Mouse (Mus musculus): ENCODE results near the gene Gje1.

Gene Gje1

DNA sequence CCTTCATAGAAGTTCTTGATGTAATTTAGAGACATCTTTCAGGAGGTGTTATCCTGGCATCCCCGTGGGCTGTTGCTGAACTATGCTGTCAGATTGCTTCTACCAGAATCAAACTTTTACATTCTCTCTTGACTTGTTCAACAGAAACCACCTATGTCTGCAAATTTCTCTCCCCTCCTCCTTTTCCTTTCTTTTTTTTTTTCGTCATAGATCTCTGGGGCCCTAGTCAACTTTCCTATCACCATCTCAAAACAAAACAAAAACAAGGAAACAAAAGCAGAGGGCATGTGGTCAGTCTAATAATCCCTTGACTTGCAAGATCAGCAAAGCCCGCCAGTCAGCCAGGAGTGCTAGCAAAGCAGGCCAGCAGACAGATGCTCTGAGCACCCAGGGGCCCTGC lies at the start of gene Gje1:
TSS of gene Gje1 (minus strand) at position 101 of the 400 bp plus-strand sequence.
- CTCF ChIA-PET = no interaction called here

DNA sequence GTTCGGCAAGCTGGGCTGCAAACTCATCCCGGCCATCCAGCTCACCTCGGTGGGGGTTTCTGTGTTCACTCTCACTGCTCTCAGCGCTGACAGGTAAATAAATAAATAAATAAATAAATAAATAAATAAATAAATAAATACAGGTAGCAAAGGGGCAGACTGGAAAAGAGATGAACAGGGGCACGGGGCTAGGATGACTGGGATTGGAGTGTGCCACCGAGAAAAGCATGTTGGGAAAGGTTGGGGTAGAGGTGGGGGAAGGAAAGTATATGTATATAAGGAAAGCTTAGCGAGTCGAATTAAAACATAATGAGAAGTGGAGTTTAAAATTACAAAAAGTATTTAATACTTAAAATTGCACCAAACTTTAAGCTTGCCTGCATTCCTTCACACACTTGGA lies 42.6 kb upstream of the Gje1 start:
- CTCF ChIA-PET = no interaction called here

DNA sequence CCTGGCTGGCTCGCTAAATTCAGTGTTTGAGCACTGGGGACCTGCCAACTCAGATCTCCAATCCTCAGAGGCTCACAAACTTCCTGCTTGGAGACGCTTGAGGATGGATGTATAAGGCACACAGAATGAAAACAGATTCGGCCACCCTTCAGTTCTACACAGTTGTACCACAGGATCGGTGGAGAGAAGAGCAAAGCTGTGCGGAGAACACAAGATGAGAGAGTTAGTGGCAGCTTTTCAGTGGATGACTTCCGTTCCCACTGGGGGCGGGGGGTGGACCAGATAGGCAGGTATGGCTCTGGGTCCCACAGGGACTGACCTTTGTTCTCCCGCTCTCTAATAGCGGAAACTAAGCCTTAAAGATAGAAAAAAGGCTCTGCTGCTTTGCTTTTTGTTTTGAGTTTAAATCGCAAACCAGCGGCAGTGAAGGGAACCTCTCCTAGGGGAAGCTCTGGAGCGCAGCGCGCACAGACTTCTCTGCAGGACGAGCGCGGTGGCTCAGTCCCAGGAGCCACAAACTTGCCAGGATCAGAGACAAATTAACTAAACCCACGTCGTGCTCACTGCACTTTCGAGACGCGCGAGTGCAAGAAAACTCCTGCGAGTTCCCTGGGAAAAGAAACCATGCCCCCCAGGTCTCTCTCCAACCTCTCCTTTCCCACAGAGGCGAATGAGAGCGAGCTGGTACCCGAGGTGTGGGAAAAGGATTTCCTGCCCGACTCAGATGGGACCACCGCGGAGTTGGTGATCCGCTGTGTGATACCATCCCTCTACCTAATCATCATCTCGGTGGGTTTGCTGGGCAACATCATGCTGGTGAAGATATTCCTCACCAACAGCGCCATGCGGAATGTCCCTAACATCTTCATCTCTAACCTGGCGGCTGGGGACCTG lies 41.9 kb upstream of the Gje1 start:
- CTCF ChIA-PET = no interaction called here

DNA sequence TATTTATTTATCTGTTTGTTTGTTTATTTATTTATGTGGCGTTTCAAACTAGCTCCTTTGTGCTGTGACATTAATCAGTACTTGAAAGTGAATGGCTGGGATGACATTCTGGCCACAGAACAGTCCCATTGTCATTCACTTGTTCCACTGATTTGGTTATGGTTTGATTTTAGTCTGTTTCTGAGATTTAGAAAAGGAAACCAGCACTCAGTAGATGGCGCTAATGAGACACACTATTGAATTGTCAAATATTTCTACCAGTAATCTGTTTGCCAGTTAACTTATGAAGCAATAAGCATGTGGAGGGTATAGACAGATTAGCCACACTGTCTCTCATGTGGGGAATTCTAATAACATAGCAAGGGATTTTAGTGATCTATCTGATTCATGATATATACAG lies 16.3 kb upstream of the Gje1 start:
- CTCF ChIA-PET = no interaction called here

DNA sequence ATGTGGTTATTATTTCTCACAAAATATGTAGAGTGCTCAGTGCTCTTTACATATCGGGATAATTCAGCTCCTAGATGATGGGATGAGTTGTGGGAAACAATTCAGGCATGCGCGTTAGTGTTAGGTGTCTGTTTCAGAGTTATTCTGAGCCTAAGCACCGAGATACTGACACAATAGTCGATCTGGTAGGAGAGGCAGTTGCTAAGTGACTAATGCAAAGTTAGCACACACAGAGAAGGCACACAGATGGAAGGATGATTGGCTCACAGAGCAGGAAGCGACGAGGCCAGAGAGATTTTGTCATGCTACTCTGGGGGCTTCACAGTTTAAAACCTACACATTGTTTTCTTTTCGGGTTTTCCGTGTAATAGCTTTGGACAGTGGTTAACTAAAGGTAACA lies 7.7 kb upstream of the Gje1 start:
- CTCF ChIA-PET = no interaction called here

DNA sequence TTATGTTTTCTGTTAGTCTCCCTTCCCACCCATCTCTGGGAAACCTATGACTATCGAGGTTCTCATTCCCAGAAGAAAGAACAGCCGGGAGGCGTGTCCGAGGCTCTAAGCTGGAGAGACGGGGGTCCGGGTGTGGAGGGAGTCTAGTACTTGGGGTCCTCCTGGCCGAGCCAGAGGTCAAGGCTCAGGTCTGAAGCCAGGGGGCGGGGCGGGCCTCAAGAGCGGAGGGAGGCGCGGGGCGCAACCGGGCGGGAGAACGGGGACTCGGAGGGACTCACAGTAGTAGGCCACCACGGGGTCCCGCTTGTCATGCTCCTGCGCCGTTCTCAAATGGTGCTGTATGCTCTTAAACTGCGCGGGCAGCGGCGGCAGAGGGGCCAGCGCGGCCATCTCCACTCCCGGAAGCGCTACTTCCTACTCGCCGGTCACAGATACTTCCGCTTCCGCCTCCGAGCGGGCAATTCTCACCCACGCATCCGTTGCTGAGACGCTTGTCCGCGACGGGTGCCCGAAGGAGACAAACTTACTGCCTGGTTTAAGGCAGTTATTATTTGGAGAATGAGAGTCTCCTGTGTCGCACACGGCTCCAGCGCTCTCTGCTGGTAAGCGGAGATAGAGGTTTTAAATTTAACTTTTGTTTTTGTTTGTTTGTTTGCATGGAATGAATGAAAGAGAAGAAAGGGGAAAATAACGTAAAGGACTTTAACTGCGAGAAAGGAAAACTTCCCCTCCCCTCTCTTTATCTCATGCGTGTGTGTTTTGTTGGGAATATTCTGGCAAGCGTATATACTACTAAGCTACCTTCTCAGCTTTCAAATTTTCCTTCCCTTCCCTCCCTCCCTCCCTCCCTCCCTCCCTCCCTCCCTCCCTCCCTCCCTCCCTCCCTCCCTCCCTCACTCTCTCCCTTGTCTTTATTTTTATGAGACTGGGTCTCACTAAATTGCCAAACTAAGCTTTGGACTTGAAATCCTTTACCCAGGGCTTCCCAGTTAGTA lies 12.6 kb downstream of the Gje1 start, which contains the start of the genes Vta1 and Nmbr:
TSS of gene Vta1 (minus strand) at position 489 of the 995 bp plus-strand sequence.
TSS of gene Nmbr (plus strand) at position 520 of the 995 bp plus-strand sequence.
- CTCF ChIA-PET = no interaction called here

DNA sequence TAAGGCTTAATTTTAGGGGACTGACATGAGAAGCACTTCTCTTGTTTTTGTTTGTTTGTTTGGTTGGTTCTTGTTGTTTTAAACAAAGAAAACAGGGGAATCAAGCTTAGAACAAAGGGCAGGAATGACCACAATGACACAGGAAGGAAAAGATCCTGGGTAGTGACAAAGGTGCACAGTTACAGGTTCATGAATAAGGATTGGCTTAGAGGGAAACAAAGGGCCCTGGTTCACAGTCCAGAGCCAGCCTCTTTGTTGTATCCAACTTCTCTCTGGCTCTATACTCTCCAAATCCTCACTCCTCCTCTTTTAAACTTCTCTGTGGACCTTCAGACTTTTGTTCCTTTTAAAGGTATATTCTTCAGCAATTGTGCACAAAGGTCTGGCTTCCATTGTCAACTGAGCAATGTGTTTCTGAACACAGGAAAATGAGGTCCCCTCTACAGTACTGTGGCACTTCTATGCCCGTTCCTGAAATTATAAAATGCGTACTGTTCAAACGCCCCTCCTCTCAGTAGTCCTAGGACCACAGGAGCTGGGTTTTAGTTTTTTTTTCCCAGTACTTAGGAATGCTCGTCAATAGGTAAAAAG lies 14.1 kb downstream of the Gje1 start:
- CTCF ChIA-PET = no interaction called here

DNA sequence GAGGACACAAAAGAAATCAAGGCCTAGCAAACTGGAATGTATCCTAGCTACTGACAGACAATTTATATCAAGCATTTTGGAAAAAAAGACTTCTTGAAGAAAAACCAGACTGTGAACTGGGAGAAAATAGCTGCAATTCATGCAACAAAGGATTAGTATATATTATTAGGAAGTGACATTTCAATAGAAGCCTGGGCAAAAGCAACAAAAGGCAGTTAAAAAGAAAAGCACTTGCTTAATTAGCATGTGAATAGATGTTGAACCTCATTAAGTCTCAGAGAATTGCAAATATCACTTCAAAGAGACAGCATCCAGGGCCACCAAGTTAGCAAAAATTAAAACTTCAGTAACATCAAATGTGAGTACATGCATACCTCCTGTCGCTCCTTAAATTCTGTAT lies 14.8 kb downstream of the Gje1 start:
- CTCF ChIA-PET = no interaction called here

DNA sequence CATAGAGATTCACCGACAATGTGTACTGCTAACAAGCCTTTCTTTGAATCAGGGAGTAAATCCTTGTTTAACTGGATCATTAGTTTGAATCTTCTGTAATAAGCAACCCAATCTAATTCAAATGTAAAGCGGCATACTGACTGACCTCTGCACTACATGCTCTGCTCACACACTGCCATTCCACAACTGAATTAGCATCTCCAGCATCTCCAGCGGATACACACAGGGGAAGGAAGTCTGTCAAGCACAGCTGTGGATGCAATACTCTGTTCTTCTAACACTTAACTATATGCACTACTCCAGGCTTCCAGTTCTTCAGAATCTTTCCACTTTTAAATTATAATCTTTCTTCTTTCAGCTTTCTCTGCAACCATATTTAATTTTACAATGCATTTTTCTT lies 27.7 kb downstream of the Gje1 start:
- CTCF ChIA-PET = no interaction called here

DNA sequence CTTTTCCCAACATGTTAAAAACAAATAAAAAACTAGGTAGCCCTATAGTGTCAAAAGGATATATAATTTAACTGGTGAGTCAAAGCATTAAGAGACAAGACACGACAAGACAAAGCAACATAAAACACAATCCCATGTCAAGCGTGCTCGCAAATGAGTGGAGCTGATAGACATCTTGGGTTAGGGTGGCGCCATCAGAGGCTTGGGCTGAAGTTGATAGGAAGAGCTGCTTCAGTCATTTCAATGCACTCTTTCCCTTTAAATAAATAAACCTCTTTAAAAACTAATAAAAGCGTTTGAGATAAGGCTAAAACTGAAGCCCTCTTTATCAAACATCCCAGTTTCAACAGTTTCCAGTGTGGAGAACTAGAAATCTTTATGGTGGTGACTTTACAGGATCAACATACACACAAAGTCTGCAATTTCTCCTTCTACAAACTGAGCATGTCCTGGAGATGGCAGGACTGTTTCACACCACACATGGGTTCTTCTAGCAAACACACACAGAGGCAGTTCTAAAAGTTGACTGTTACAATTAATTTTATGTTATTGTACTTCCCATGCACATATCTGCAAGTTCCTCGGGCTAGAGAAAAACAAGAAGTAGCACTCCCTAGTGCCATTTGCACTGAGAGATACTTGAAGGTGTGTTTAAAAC lies 29.1 kb downstream of the Gje1 start:
- CTCF ChIA-PET = no interaction called here

DNA sequence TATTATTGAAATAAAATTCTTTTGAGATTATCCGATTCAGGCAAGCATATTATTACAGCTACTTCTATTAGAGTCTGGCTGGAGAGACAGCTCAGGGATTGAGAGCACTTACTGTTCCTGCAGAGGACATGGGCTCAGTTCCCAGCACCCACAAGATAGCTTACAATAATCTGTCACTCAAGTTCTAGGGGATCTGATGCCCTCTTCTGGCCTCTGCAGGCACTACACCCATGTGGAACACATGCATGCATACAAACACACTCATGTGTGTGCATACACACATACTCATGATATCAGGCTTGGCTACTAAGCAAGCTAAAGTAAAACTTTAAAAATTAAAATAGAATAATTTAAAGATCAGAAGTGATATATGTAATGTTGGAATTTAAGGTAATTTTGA lies 32.4 kb downstream of the Gje1 start:
- CTCF ChIA-PET = no interaction called here

DNA sequence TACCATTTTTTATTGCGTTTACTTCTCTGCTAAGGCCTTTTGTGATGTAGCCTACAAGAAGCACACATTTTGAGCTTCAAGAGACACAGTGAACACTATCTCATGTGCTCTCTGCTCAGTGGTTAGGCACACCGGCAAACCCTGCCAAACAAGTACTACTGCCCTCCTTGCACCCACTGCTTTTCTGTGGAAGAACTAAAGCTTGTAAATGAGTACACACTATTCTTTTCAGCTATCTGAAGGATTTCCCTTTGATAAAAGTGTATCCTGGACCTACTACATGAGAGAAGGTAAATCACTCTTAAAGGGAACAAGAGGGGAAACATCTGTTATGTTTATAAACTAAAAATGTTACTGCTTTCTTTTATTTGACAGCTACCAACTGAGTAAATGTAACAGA lies 51.9 kb downstream of the Gje1 start:
- CTCF ChIA-PET = no interaction called here
